Mouse (Mus musculus) left cerebral cortex, adult 18-20 months (tissue): ENCODE data around the gene Gps2. TPM values are rescaled to one million over a fixed set of nuclear protein-coding genes. Genes with fewer than 3 reads are reported as not detected.

Experiments
- DNase-seq, 2 experiments: peaks; one replicate each; pipeline ENCODE4 v3.0.0; 2021 to 2022; ENCODE audit warnings: low spot score in 2 of 2, mixed read lengths in 1 of 2
- microRNA-seq, 2 experiments: library from miRNA; unstranded; fragments of <30 nt; microRNA quantifications; one replicate each; pipeline ENCODE4 v1.2.0; 2021
- total RNA-seq, 2 experiments: library from RNA; stranded (reverse); gene quantifications; 2 replicates each; pipeline ENCODE4 v1.2.3; 2021

Gps2 gene
- total RNA-seq, 2 experiments from 2014 or later = 33.0 to 33.4 TPM

GRCm38 (mm10) chr11:69956218-69956617 is 42.5 kb downstream of the Gps2 start:
- no peak for DNase-seq

- DNase-seq = no peak
Measured at GRCm38 (mm10) chr11:69960616-69961015, 46.9 kb downstream of the Gps2 start.

- no peak for DNase-seq
Measured at GRCm38 (mm10) chr11:69961841-69962240, 48.2 kb downstream of the Gps2 start.

- DNase-seq = no peak
Measured at GRCm38 (mm10) chr11:69964650-69965270, 51.1 kb downstream of the Gps2 start, which contains the start of gene Cldn7. Gene Cldn7, plus strand, starts transcription at chr11:69964779.

- no peak for DNase-seq
Measured at GRCm38 (mm10) chr11:69965271-69966005, 51.8 kb downstream of the Gps2 start.

Small RNAs within 50 kb of the gene (microRNA-seq; reads per million reads assigned to microRNA genes)
- gene Mir6924 = 0 reads per million in 2 experiments

Other genes starting within 250 kb of the Gps2 start
- 10 to 100 TPM; 15.1 to 15.5 TPM for gene Cd68, start 247.7 kb upstream of the Gps2 start, total RNA-seq
- gene Eif4a1, start 241.5 kb upstream of the Gps2 start, total RNA-seq = 100 to 1,000 TPM; 289 to 295 TPM
- gene Senp3, start 231.8 kb upstream of the Gps2 start, total RNA-seq = 10 to 100 TPM; 91.4 to 98.7 TPM
- 1 to 10 TPM; 1.6 to 2.9 TPM for gene Tnfsf13, start 228.1 kb upstream of the Gps2 start, total RNA-seq
- gene Tnfsf12, start 218.0 kb upstream of the Gps2 start, total RNA-seq = 10 to 100 TPM; 11.5 to 12.1 TPM
- 1 to 10 TPM; 1.7 to 4.1 TPM for gene Tnfsfm13, start 217.8 kb upstream of the Gps2 start, total RNA-seq
- 10 to 100 TPM; 44.2 to 46.2 TPM for gene Polr2a, start 155.3 kb upstream of the Gps2 start, total RNA-seq
- not detected for gene Slc35g3, start 151.9 kb upstream of the Gps2 start, total RNA-seq
- gene Zbtb4, start 148.0 kb upstream of the Gps2 start, total RNA-seq = 100 to 1,000 TPM; 146 to 156 TPM
- gene Chrnb1, start 117.9 kb upstream of the Gps2 start, total RNA-seq = 1 to 10 TPM; 1.2 TPM
- 10 to 100 TPM; 17.1 to 18.5 TPM for gene Fgf11, start 112.0 kb upstream of the Gps2 start, total RNA-seq
- gene Tmem102, start 108.3 kb upstream of the Gps2 start, total RNA-seq = under 1 TPM in 1 of 2 experiments, not detected in 1; 0.26 TPM
- not detected for gene Gm39566, start 98.6 kb upstream of the Gps2 start, total RNA-seq
- gene Spem2, start 95.4 kb upstream of the Gps2 start, total RNA-seq = not detected
- not detected for gene Spem1, start 91.7 kb upstream of the Gps2 start, total RNA-seq
- 100 to 1,000 TPM; 215 to 224 TPM for gene Nlgn2, start 76.1 kb upstream of the Gps2 start, total RNA-seq
- gene Tmem256, start 75.4 kb upstream of the Gps2 start, total RNA-seq = 100 to 1,000 TPM; 120 to 143 TPM
- gene Plscr3, start 67.5 kb upstream of the Gps2 start, total RNA-seq = 10 to 100 TPM; 15.6 to 17.7 TPM
- under 1 TPM in 1 of 2 experiments, not detected in 1; 0.14 TPM for gene Tnk1, start 55.2 kb upstream of the Gps2 start, total RNA-seq
- not detected for gene Tmem95, start 35.9 kb upstream of the Gps2 start, total RNA-seq
- 1 to 10 TPM; 1.2 to 1.4 TPM for gene Kctd11, start 32.5 kb upstream of the Gps2 start, total RNA-seq
- gene Acap1, start 18.3 kb upstream of the Gps2 start, total RNA-seq = under 1 TPM in 1 of 2 experiments, not detected in 1; 0.14 TPM
- gene 2810408A11Rik, start 12.9 kb upstream of the Gps2 start, total RNA-seq = under 1 TPM; 0.35 to 0.72 TPM
- 100 to 1,000 TPM; 116 to 118 TPM for gene Neurl4, start 12.8 kb upstream of the Gps2 start, total RNA-seq
- 100 to 1,000 TPM; 431 to 468 TPM for gene Eif5a, start 8.1 kb downstream of the Gps2 start, total RNA-seq
- 1 to 10 TPM; 4.6 to 6.5 TPM for gene Ybx2, start 21.9 kb downstream of the Gps2 start, total RNA-seq
- gene Slc2a4, start 34.3 kb downstream of the Gps2 start, total RNA-seq = 1 to 10 TPM; 4.9 to 6.4 TPM
- gene Cldn7, start 50.9 kb downstream of the Gps2 start, total RNA-seq = not detected
- 100 to 1,000 TPM; 111 to 121 TPM for gene Ctdnep1, start 67.3 kb downstream of the Gps2 start, total RNA-seq
- gene Elp5, start 68.6 kb downstream of the Gps2 start, total RNA-seq = 10 to 100 TPM; 78.8 to 87.3 TPM
- 100 to 1,000 TPM; 231 to 236 TPM for gene Gabarap, start 77.3 kb downstream of the Gps2 start, total RNA-seq
- gene Phf23, start 81.9 kb downstream of the Gps2 start, total RNA-seq = 10 to 100 TPM; 52.6 to 53.8 TPM
- 10 to 100 TPM; 28.6 to 32.9 TPM for gene Dvl2, start 86.7 kb downstream of the Gps2 start, total RNA-seq
- 10 to 100 TPM; 55.6 to 57.9 TPM for gene Acadvl, start 101.5 kb downstream of the Gps2 start, total RNA-seq
- 100 to 1,000 TPM; 718 to 731 TPM for gene Dlg4, start 103.1 kb downstream of the Gps2 start, total RNA-seq
- 1 to 10 TPM; 2.2 to 3.8 TPM for gene Asgr1, start 140.2 kb downstream of the Gps2 start, total RNA-seq
- gene Asgr2, start 178.8 kb downstream of the Gps2 start, total RNA-seq = not detected
- gene Mgl2, start 216.4 kb downstream of the Gps2 start, total RNA-seq = 1 to 10 TPM; 1.0 TPM
- 1 to 10 TPM; 2.6 to 4.0 TPM for gene Clec10a, start 242.3 kb downstream of the Gps2 start, total RNA-seq